ENCODE assay signal across 16 mouse cellular contexts in genomic region chr10:78467761-78468310, GRCm38 (mm10). TPM values are rescaled to one million over a fixed set of nuclear protein-coding genes. Genes with fewer than 3 reads are reported as not detected.
A peak's percentile ranks its signal among the peaks of the same experiment; 100 is the strongest.
DNase-seq lines count a peak whose midpoint lies in the region; ATAC-seq and TF ChIP-seq lines count a peak whose summit lies in the region.
"Had no signal": no experiment of that assay in that cellular context is flagged by ENCODE, and none has a peak within 500 bp of the region (broad histone marks: within the 10 kb centered on the region; RNA-seq: fewer than 3 reads in every experiment).

No protein-coding gene starts in this region.

- WGBS in heart, adult 2 months, result 50% methylated on average over 2 of the region's 2 CpGs

- no peak for TF ChIP-seq EP300 in heart, adult 2 months (IDR thresholded peaks at IDR 0.05; ENCODE audit: insufficient read depth, low read depth, low read length)

- intact Hi-C loops in heart, adult 2 months (cut with DNase I), result no loop called here

- ATAC-seq in megakaryocyte, adult 5-6 weeks (ENCODE audit: poor library complexity, severe bottlenecking), result no peak
- ATAC-seq: midbrain, embryonic 13.5 days; Patski had no signal

- no peak for TF ChIP-seq CTCF in heart, adult 2 months (IDR thresholded peaks at IDR 0.05)

- DNase-seq in heart, adult 18-20 months, result peak; percentile 28 to 38
- DNase-seq in heart, adult 2 months, result no peak
- DNase-seq in urinary bladder, postnatal 14 days (ENCODE audit: low spot score), result peak; percentile 53
- no peak for DNase-seq in urinary bladder, postnatal 25 days (ENCODE audit: low spot score)
- DNase-seq in fibroblast of lung, adult 2 months (ENCODE audit: low read depth), result peak; percentile 54
- no peak for DNase-seq in cerebellum, adult 11 months
- DNase-seq: lung, embryonic 14.5 days had no signal

- H3K27ac ChIP-seq in heart, adult 2 months, result no peak overlapping the region
- H3K27ac ChIP-seq: hindbrain, embryonic 13.5 days; kidney, postnatal 0 days; limb, embryonic 13.5 days; midbrain, embryonic 13.5 days had no signal

- no peak overlapping the region for H3K9ac ChIP-seq in heart, adult 2 months (ENCODE audit: low read depth, low read length)
- H3K9ac ChIP-seq: hindbrain, embryonic 13.5 days; limb, embryonic 13.5 days; lung, embryonic 14.5 days; midbrain, embryonic 13.5 days had no signal

- no peaks in the 10 kb centered on the region for H3K27me3 ChIP-seq in heart, adult 2 months (ENCODE audit: control insufficient read depth, insufficient read depth, low read length)
- H3K27me3 ChIP-seq: limb, embryonic 13.5 days; Patski had no signal

- H3K79me2 ChIP-seq in heart, adult 2 months (replicated peaks; ENCODE audit: control insufficient read depth, insufficient read depth, low read length), result no peaks in the 10 kb centered on the region

- no peak for TF ChIP-seq POLR2A in heart, adult 2 months (IDR thresholded peaks at IDR 0.05; ENCODE audit: insufficient read depth, low read depth, low read length)

- H3K4me1 ChIP-seq in heart, adult 2 months (ENCODE audit: control insufficient read depth, insufficient read depth, low read length), result peaks cover 11% of the 10 kb centered on the region

- H3K36me3 ChIP-seq in heart, adult 2 months (ENCODE audit: control insufficient read depth, insufficient read depth, low read length), result no peaks in the 10 kb centered on the region
- H3K36me3 ChIP-seq: hindbrain, embryonic 13.5 days; limb, embryonic 13.5 days; midbrain, embryonic 13.5 days had no signal

- H3K4me3 ChIP-seq in heart, adult 2 months, result no peak overlapping the region
- H3K4me3 ChIP-seq: hindbrain, embryonic 13.5 days; limb, embryonic 13.5 days; midbrain, embryonic 13.5 days had no signal

RNA-seq across cellular contexts. Expression of gene Pdxk, which starts 3.1 kb away (rescaled TPM):
- 10 to 100 TPM; 11.5 to 12.0 TPM for total RNA-seq in heart, adult 18-20 months (2021)
- total RNA-seq in heart, adult 2 months (2021), result 10 to 100 TPM; 12.1 to 12.4 TPM
- polyA plus RNA-seq in heart, adult 2 months (2012; rRNA removed), result 10.1 and 14.2 TPM in 2 replicates
- 21.7 and 23.0 TPM in 2 replicates for total RNA-seq in megakaryocyte, adult 5-6 weeks (2015)
- 16.5 and 19.6 TPM in 2 replicates for total RNA-seq in megakaryocyte, adult 5-6 weeks (2017)

RNA-seq across cellular contexts. Expression of gene Cstb, which starts 42.4 kb away (rescaled TPM):
- 10 to 100 TPM; 25.5 to 33.5 TPM for total RNA-seq in heart, adult 18-20 months (2021)
- 10 to 100 TPM; 23.0 to 25.1 TPM for total RNA-seq in heart, adult 2 months (2021)
- 21.4 and 25.2 TPM in 2 replicates for polyA plus RNA-seq in heart, adult 2 months (2012; rRNA removed)
- total RNA-seq in megakaryocyte, adult 5-6 weeks (2015), result 122 and 148 TPM in 2 replicates
- 119 and 125 TPM in 2 replicates for total RNA-seq in megakaryocyte, adult 5-6 weeks (2017)

RNA-seq across cellular contexts. Expression of gene Olfr1358, which starts 49.4 kb away (rescaled TPM):
- not detected for total RNA-seq in heart, adult 18-20 months (2021)
- not detected for total RNA-seq in heart, adult 2 months (2021)
- not detected in 2 replicates for polyA plus RNA-seq in heart, adult 2 months (2012; rRNA removed)
- not detected in 2 replicates for total RNA-seq in megakaryocyte, adult 5-6 weeks (2015)
- total RNA-seq in megakaryocyte, adult 5-6 weeks (2017), result not detected in 2 replicates
- total RNA-seq: gastrocnemius, postnatal 4 days; layer of hippocampus, postnatal 25 days had no signal
- polyA plus RNA-seq: hindbrain, embryonic 13.5 days; kidney, postnatal 0 days; limb, embryonic 13.5 days; lung, embryonic 14.5 days; midbrain, embryonic 13.5 days; neural tube, embryonic 11.5 days; Patski had no signal

RNA-seq across cellular contexts. Expression of gene Rrp1, which starts 55.0 kb away (rescaled TPM):
- 10 to 100 TPM; 90.5 to 94.6 TPM for total RNA-seq in heart, adult 18-20 months (2021)
- total RNA-seq in heart, adult 2 months (2021), result 10 to 100 TPM; 88.8 to 94.4 TPM
- polyA plus RNA-seq in heart, adult 2 months (2012; rRNA removed), result 51.3 and 91.5 TPM in 2 replicates
- total RNA-seq in megakaryocyte, adult 5-6 weeks (2015), result 32.9 and 38.3 TPM in 2 replicates
- 173 and 213 TPM in 2 replicates for total RNA-seq in megakaryocyte, adult 5-6 weeks (2017)

Comparison
In these comparisons a context has a peak if more than half of its experiments do, and no peak if none do; other contexts are left out.
1. DNase-seq: peak in heart, adult 18-20 months (2 of 2), urinary bladder, postnatal 14 days (single experiment) and fibroblast of lung, adult 2 months (single experiment); none in heart, adult 2 months (0 of 2), urinary bladder, postnatal 25 days (single experiment) and cerebellum, adult 11 months (single experiment).